Mouse (Mus musculus): ENCODE measurements at regions not wholly inside any gene's neighbourhood (a gene's known extent, or its start where the extent isn't known, plus 50 kb on each side); places are given as distances from the start of the nearest gene placed in this dataset.

GRCm38 (mm10) chr4:47870010-47870637 lies 174.8 kb upstream of the Nr4a3 start:
- DNase-seq (ENCODE audit: low read depth, low spot score), result no peak

GRCm38 (mm10) chr4:47870638-47871019 lies 174.3 kb upstream of the Nr4a3 start:
- DNase-seq (ENCODE audit: low read depth, low spot score), result peak; percentile 62

GRCm38 (mm10) chr4:47881560-47881959 lies 163.4 kb upstream of the Nr4a3 start:
- no peak for DNase-seq (ENCODE audit: low read depth, low spot score)

GRCm38 (mm10) chr4:47882076-47882475 lies 162.9 kb upstream of the Nr4a3 start:
- no peak for DNase-seq (ENCODE audit: low read depth, low spot score)

- no peak for DNase-seq (ENCODE audit: low read depth, low spot score)
These were observed 145.4 kb upstream of the Nr4a3 start for GRCm38 (mm10) chr4:47899579-47899978.

- no peak for DNase-seq (ENCODE audit: low read depth, low spot score)
These were observed 142.2 kb upstream of the Nr4a3 start for GRCm38 (mm10) chr4:47902749-47903148.

DNA sequence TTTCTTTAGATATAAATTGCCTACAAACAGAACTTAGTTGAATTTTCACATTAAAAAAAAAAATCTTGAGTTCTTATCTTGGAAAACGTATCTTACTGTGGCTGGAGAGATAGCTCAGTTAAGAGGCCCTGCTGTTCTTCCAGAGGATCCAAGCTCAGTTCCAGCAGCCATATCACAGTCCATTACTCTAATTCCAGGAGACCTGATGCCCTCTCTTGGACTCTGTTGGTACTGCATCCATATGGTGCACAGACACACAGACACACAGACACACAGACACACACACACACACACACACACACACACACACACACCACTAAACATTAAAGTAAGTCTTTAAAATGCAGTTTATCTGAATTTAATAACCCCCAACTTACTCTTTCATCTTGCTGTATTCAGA lies 132.7 kb upstream of the Nr4a3 start:
- no peak for DNase-seq (ENCODE audit: low read depth, low spot score)

- DNase-seq (ENCODE audit: low read depth, low spot score), result peak; percentile 23
These were observed 125.4 kb upstream of the Nr4a3 start for GRCm38 (mm10) chr4:47919576-47919975.

DNA sequence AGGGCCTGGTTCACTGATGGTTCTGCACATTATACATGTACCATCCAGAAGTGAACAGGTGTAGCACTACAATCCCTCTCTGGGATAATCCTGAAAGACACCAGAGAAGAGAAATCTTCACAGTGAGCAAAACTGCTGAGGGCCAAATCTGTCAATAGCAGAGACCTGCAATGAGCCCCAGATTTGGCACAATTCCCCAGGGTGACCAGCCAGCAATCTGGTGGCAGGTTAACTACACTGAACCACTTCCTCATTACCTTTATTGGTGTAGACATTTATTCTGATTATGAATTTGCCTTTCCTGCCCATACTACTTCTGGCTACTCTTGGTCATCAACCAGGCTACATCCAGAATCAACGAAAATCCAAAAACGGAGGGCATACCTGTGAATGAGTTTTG lies 113.5 kb upstream of the Nr4a3 start:
- no peak for DNase-seq (ENCODE audit: low read depth, low spot score)

GRCm38 (mm10) chr4:47933526-47933925 lies 111.4 kb upstream of the Nr4a3 start:
- DNase-seq (ENCODE audit: low read depth, low spot score), result no peak

DNA sequence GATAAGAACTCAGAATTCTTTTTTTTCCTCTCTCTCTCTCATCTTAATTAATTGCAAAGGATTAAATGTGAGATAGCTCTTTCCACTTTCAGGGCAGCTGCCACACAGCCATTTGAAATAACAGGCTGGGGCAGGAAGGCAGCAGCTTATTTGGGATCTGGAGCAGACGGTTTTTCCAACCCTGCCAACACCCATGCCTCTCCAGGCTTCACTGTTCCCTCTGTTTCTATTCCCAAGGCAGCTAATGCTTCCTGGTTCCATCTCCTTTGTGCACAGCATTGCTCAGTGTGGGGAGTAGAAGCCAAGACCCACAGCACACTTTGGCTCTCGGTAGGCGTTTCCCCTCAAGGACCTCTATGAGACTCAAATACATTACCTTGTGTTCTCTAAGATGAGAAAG lies 109.4 kb upstream of the Nr4a3 start:
- no peak for DNase-seq (ENCODE audit: low read depth, low spot score)

- DNase-seq (ENCODE audit: low read depth, low spot score), result no peak
These were observed 108.4 kb upstream of the Nr4a3 start for GRCm38 (mm10) chr4:47936470-47937125.

GRCm38 (mm10) chr4:47947869-47948573 lies 96.9 kb upstream of the Nr4a3 start:
- no peak for DNase-seq (ENCODE audit: low read depth, low spot score)

DNA sequence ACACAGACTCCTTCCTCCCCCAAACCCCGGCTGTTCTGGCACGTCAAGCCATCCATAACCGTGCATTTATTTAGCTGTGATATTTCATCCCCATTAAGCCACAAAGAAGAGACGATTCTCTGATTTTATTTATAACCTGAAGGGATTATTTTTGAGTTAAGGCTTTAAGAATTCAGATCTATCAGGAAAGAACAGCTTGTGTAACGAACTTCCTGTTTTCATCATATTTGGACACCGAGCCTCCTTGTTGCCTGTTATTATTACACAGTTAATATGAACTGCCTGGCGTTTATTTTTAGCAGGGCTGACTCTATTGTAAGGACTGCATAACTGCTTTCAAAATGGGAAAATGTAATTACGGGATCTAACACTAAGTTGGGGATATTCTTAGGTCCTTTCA lies 96.2 kb upstream of the Nr4a3 start:
- DNase-seq (ENCODE audit: low read depth, low spot score), result no peak

- no peak for DNase-seq (ENCODE audit: low read depth, low spot score)
These were observed 90.2 kb upstream of the Nr4a3 start for GRCm38 (mm10) chr4:47954576-47955305.

DNA sequence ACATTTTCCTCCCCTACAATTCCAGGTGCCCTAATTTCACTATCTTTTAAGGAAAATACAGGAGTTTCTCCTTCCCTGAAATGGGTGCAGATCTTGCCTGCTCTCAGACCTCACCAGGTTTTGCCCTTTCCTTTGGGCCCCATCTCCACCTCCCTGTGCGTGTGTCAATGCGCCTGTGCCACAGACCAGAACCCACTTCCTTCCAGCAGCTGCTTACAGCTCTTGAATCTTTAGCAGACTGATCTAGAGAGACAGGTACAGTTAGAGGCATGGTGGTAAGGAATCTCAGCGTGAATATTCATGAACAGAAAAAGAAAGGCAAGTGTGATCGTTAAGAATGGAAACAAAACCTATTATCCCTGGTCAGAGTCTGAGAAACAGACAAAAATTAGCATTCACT lies 80.3 kb upstream of the Nr4a3 start:
- DNase-seq (ENCODE audit: low read depth, low spot score), result no peak

DNA sequence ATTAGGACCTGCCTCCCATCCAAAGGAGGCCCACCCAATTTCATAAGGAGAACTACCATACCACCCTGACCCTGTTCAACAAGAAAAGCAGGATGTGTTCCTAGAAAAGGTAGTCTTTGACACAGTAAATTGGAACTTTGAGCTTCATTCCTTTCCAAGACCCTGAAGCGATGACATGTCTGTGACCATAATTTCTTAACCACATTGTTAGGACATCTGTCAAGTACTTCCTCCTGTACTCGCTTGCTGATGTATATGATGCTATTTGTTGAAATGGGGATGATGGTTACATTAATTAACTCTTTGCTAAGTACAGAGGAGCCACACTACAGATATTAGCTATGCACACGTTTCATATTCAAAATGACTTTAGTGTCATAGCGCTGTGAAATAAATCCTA lies 73.1 kb upstream of the Nr4a3 start:
- DNase-seq (ENCODE audit: low read depth, low spot score), result no peak

GRCm38 (mm10) chr4:47979579-47980313 lies 65.2 kb upstream of the Nr4a3 start:
- no peak for DNase-seq (ENCODE audit: low read depth, low spot score)
